Mouse (Mus musculus) frontal cortex, postnatal 14 days (tissue): ENCODE data around the gene Acbd5.

ENCODE experiments used
- DNase-seq, 2 experiments: peaks; one replicate each; pipeline ENCODE4 v3.0.0; 2022; ENCODE audit warnings: low spot score in 2 of 2

Acbd5 gene

DNA sequence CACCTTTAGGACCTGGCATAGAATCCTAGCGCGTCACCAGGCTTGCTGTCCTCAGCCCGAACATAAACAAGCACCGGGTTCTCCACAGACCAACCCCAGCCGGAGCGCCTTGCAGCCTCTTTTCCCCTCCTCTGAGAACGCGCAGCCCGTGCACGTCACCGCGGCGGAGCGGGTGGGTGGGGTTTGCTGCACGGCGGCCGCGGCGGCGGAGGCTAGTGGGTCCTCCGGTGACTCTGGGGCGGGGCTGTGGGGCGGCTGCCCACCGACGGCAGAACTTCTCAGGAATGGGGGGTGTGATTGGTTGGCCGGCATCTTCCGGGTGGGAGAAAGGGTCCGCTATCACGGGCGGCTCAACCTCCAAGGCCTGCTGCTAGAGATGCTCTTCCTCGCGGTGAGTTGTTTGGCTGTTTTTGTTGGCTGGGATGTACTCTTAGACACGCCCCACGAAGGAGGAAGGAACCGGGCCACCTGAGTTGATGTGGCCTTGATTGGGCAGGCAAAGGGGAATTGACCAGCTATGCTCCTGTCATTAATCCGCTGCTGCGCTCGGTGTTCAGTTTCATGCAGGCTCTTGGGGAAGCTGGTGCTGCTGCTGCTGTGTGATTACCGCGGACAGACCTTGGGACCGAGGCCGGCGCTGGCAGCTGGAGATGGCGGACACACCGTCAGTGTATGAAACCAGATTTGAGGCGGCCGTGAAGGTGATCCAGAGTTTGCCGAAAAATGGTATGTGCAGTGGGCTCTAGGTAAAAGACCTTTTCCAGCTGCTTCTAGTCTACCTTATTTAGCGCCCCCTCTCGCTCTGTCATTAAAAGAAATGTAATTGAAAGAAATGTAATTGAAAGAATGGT lies 1.2 kb downstream of the Acbd5 start:
- peak; percentile 89 to 93 for DNase-seq

DNA sequence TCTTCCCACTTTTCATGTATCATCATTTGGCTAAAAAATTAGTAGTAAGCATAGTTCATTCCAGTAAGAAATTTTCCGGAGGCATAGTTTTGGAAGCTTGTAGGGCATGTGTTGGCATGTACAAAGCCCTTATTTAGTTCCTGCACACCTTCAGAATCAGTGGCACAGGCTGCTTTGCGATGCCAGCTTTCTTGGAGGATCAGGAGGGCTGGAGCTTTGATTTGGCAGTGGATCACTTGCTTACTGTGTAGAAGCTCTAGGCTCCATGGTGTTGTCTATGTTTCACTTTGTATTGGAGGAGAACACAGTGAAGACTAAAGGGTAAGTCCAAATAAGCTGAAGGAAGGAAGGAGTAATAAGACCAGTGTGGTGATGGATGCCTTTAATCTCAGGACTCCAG lies 2.5 kb downstream of the Acbd5 start:
- no peak for DNase-seq

DNA sequence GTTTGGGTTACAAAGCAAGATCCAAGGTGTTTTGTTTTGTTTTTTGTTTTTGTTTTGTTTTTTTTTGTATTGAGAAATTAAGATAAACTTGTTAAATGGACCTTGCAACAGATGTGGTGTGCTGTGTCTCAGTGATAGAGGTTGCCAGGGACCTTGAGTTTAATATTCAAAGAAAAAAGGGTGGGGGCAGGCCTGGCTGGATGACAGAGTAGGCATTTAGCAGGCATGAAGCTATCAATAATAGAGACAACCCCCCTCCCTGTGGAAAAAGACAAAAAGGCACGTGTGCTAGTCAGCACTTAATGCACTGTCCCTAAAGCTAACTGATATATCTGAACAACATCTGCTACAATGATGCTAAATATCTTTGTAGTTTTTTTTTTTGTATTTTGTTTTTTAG lies 3.4 kb downstream of the Acbd5 start:
- no peak for DNase-seq

DNA sequence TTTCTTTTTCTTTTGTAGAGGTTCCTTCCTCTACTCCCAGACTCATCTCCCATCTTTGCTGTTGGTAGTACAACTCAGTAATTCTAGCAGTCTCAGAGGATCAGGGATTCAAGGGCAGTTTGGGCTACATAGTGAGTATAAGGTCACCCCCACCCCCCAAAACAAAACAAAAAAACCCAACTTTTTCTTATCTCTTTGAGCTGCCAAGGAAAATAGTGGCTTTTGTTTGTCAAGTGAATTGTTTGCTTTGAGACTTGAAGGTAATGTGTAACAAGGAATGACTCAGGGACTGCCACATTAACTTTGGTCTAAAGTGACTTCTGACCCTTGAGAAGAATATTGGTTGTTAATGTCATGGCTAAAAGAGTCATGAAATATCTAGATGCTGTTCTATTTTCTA lies 7.9 kb downstream of the Acbd5 start:
- DNase-seq, result no peak

DNA sequence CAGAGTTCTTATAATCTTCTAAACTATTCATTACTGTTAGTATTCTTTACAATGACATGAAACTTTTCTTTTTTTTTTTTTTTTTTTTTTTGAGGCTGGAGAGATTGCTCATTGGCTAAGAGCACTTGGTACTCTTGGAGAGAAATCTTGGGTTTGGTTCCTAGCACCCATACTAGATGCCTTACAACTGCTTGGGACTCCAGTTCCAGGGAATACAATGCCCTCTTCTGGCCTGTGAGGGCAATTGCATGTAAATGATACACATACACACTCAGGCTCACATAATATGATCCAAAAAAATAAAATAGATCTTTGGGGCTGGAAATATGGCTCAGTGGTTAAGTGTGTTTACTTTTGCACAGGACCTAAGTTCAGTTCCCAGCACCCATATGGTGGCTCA lies 8.8 kb downstream of the Acbd5 start:
- DNase-seq, result no peak

DNA sequence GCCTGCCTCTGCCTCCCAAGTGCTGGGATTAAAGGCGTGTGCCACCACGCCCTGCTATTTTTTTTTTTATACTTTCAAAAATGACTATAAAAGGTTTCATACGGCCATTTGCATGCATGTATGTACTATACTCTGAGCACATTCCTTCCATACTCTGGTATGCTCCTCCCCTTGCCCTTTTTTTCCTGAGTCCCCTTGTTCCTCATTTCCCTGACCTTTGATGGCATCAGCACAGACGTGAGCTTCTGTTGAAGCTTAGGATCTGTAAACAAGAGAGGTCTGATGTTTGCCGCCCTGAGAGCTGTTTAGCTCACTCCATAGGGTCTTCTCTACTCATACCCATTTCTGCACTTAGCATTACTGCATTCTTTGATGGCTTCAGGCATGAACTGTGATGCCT lies 9.7 kb downstream of the Acbd5 start:
- DNase-seq, result no peak

DNA sequence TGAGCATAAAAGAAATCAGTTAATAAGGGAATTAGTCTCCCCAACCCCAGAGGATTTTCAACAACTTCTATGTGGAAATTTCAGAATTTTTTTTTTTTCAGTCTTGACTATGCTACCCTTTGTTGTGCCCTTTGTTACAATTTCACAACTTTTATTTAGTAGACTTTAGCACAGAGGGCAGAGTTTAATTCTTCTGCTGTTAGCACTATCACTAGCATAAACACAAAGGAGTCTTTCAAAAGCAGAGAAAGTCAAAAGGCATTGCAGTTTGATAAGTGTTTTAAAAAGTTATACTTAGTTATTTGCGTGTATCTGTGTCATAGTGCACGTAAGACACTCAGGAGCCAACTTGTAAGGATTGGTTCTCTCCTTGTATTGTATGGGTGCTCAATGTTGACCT lies 10.6 kb downstream of the Acbd5 start:
- DNase-seq, result no peak

DNA sequence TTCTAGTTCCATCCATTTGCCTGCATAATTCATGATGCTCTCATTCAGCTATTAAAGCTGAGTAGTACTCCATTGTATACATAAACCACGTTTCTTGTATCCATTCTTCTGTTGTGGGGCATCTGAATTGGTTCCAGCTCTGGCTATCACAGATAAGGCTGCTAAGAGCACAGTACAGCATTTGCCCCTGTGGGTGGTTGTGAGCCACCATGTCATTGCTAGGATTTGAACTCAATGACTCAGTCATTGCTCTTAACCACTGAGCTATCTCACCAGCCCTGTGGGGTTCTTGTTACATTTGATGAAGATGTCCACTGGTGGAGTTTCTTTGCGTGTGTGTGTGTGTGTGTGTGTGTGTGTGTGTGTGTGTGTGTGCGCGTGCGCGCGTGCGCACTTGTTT lies 16.6 kb downstream of the Acbd5 start:
- no peak for DNase-seq

DNA sequence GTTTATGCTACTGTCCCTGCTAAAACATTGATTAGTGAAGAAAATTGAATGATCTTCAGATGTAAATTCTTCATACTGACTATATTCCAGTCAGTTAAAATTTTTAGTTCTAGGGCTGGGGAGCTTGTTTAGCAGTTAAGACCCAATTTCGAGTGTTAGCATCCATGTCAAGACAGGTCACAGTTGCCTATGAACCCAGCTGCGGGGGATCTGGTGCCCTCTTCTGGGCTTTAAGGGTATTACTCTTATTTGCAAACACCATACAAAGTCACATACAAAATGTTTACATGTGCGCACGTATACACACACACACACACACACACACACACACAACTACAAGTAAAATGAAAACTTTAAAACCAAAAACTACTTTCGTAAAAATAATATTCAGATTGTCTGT lies 24.2 kb downstream of the Acbd5 start:
- no peak for DNase-seq

DNA sequence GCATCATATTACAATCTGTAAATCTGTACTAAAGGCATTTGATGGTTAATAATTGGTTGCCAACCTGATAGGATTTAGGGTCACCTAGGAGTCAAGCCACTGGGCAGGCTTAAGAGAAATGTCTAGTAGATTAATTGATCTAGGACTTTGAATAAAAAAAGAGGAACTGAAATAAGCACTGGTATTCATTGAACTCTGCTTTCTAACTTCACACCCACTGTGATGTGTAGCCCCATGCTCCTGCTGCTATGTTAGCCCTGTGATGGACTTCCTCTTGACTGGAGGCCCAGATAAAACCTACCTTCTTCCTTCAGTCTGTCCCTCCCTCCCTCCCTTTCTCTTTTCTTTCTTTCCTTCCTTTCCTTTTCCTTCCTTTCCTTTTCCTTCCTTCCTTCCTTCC lies 29.1 kb downstream of the Acbd5 start:
- no peak for DNase-seq

DNA sequence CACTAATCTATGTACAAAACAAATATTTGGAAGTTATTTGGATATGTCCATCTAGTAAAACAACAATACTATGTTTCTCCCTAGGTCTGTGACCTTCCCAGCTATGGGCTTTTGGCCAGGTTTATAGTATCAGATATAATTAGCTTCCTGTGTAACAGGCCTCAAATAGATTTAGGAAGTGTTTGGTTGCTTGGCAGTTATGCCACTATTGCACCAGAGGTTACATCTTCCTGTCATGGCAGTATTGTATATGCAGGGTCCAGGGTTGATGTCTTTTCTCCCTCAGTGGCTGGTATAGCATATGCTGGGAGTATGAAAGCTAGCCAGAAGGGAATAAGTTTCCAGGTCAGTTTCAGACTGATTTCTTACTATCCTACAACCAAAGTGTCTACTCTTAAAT lies 34.3 kb downstream of the Acbd5 start:
- no peak for DNase-seq

DNA sequence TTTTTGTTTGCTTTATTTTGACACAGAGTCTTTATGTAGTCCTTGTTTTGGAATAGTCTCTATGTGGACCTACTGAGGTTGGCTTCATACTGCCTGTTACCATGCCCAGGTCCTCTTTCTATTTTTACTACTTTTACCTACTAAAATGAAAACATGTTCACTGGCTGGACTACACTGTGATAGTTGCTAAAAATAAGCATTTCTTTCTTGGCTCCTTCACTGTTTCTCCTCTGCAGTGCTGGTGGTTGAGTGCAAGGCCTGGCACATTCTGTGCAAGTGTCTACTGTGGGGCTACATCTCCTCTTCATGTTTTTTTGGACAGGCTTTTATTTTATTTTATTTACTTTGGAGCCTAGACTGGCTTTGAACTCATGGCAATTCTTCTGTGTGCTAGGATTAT lies 51.6 kb downstream of the Acbd5 start:
- DNase-seq, result no peak

DNA sequence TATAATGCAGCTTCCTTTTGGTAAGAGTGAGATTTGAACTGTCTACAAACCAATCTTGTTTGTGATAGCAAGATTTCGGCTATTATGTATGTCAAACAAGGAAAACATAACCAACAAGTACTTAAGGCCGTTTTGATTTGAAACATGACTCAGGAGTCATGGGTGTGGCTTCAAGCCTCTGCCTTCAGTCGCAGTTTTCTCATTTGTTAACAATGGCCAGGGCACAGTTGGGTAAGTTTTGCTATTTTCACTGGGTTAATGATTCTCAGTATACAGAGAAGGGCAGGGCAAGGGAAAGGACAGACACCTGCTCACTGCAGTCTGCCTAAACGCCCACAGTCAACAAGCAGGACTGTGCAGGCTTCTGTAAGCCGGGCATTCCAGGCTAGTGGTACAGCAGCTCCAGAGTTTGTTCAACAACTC lies 87.2 kb downstream of the Acbd5 start:
- DNase-seq, result no peak

DNA sequence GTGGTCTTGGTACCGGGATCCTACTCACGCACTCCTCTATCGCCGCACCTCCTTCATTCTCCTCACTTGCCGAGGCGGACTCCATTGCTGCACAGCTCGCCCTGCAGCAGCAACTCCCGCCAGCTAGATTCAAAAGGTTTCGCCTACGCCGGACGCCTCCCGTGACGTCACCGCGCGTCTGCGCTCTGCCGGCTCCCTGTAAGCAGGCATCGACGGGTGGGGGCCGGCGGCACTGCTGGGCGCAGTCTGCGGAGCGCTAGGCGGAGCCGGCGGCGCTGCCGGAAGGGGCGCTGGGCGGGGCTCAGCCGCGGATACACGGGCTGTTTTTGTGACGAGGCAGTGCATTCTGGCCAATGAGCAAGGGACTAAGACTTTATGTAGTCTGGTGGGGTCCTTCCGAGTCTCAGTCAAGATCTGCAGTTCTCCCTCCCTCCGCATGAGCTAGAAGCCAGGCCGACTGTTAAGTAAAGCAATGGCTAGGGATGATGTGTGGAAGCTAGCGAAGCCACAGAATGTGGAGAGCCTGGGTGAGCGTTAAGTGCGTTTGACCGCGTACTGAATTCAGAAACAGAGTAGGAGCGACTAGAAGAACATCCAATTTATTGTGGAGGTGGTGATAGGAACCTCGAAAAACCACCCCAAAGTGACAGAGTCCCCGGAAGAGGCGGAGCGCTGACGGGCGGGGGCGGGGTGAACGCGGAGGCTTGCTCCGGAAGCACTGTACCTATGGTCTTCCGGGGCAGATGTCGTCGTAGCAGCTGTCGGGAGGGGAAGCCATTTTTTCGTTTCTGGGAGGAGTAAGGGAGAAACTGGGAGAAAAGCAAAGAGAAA lies 88.0 kb downstream of the Acbd5 start, which contains the start of the genes Mastl and Yme1l1:
Gene Mastl, minus strand, starts transcription at position 248 of the 831 bp plus-strand sequence.
Gene Yme1l1, plus strand, starts transcription at position 593 of the 831 bp plus-strand sequence.
- peak; percentile 96 to 97 for DNase-seq

DNA sequence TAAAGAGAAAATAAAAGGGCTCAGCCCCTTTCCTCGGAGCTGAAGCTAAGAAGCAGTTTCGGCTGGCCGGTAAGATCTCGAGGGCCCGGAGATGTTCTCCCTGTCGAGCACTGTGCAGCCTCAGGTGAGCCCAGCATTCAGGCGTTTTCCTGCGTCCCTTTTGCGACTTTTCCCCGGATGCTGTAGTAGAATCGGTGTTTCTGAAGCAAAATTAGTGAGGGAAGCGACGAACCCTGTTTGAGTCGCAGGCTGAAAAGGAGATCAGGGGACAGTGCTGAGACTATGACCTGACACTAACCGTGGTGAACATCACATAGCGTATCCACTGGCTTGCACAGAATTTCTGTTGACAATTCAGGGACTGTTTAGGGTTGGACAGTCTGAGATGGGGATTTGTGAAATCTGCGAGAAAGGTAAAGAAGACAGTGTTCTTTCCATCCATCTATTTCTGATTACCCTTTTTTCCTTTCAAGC lies 88.7 kb downstream of the Acbd5 start:
- no peak for DNase-seq
